Mouse (Mus musculus) Muller cell, postnatal 12 days (primary cell): ENCODE results near the gene 9130023H24Rik.

Experiments
- DNase-seq: peaks from one replicate; pipeline ENCODE4 v3.0.0-alpha.2; 2015; ENCODE audit errors: inconsistent ontology term

9130023H24Rik gene

GRCm38 (mm10) chr7:128237927-128238778 lies at the start of gene 9130023H24Rik:
TSS of gene 9130023H24Rik (minus strand) at chr7:128238031.
- peak; percentile 100 for DNase-seq

- DNase-seq = no peak
Measured at GRCm38 (mm10) chr7:128285060-128285459, 47.2 kb upstream of the 9130023H24Rik start.

- DNase-seq = no peak
Measured at GRCm38 (mm10) chr7:128284047-128284446, 46.2 kb upstream of the 9130023H24Rik start.

- no peak for DNase-seq
Measured at GRCm38 (mm10) chr7:128282532-128283244, 44.9 kb upstream of the 9130023H24Rik start.

- DNase-seq = no peak
Measured at GRCm38 (mm10) chr7:128281765-128282164, 43.9 kb upstream of the 9130023H24Rik start.

GRCm38 (mm10) chr7:128279750-128280149 lies 41.9 kb upstream of the 9130023H24Rik start:
- no peak for DNase-seq

GRCm38 (mm10) chr7:128276051-128276450 lies 38.2 kb upstream of the 9130023H24Rik start:
- no peak for DNase-seq

- no peak for DNase-seq
Measured at GRCm38 (mm10) chr7:128271496-128271895, 33.7 kb upstream of the 9130023H24Rik start.

GRCm38 (mm10) chr7:128270431-128270850 lies 32.6 kb upstream of the 9130023H24Rik start:
- no peak for DNase-seq

GRCm38 (mm10) chr7:128267813-128268212 lies 30.0 kb upstream of the 9130023H24Rik start:
- no peak for DNase-seq

GRCm38 (mm10) chr7:128267391-128267790 lies 29.6 kb upstream of the 9130023H24Rik start:
- DNase-seq = no peak

GRCm38 (mm10) chr7:128266056-128266455 lies 28.2 kb upstream of the 9130023H24Rik start:
- DNase-seq = no peak

- no peak for DNase-seq
Measured at GRCm38 (mm10) chr7:128265411-128265810, 27.6 kb upstream of the 9130023H24Rik start, which contains the start of gene Slc5a2. TSS of gene Slc5a2 (plus strand) at chr7:128265657.

GRCm38 (mm10) chr7:128256783-128257334 lies 19.0 kb upstream of the 9130023H24Rik start:
- DNase-seq = no peak

- DNase-seq = no peak
Measured at GRCm38 (mm10) chr7:128255757-128256156, 17.9 kb upstream of the 9130023H24Rik start.

GRCm38 (mm10) chr7:128254978-128255377 lies 17.1 kb upstream of the 9130023H24Rik start:
- DNase-seq = no peak

GRCm38 (mm10) chr7:128252609-128253008 lies 14.8 kb upstream of the 9130023H24Rik start:
- peak; percentile 35 for DNase-seq

GRCm38 (mm10) chr7:128251946-128252345 lies 14.1 kb upstream of the 9130023H24Rik start:
- DNase-seq = no peak

- DNase-seq = no peak
Measured at GRCm38 (mm10) chr7:128249998-128250397, 12.2 kb upstream of the 9130023H24Rik start.

GRCm38 (mm10) chr7:128248081-128249042 lies 10.5 kb upstream of the 9130023H24Rik start:
- no peak for DNase-seq

- DNase-seq = peak; percentile 73
Measured at GRCm38 (mm10) chr7:128247443-128247842, 9.6 kb upstream of the 9130023H24Rik start.
